Mouse (Mus musculus): Measurements from ENCODE around the gene Pth1r. TPM values are rescaled to one million over a fixed set of nuclear protein-coding genes. Genes with fewer than 3 reads are reported as not detected.
A peak's percentile ranks its signal among the peaks of the same experiment; 100 is the strongest.

Pth1r gene
- polyA plus RNA-seq, 1 experiment from 2014 or later: 16.4 TPM

DNA sequence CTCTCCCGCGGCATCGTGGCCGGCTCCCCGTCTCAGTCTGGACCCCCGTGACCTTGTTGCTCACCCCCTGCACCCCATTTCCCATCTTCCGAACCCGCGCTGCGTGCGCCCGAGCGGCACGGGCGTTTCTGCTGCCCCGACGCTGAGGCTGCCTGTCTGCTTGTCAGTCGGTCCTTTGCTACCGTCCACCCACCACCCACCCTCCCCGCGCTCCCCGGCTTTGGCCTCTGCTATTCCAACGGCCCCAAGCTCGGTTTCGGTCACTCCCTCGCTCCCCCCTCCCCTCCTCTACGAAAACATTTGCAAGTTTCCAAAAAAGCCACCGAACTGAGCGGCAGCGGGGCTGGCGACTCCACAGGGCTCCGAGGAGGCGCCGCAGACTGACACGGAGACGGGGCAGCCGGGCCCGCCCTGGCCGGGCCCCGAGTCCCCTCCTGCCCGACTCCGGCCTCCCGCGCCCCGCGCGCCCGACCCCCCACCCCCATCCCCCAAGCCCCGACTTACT lies 3.9 kb downstream of the Pth1r start:
- Histone ChIP-seq H3K27me3 (replicated peaks; ENCODE audit: control insufficient read depth, insufficient read depth, low read length) (peaks cover 11% of the 10 kb centered on the region; the same call in 1 of the 2 replicates), H3K4me1 (ENCODE audit: control insufficient read depth, insufficient read depth, low read length) (peaks cover 12% of the 10 kb centered on the region; the same call in 1 of the 2 replicates), H3K36me3 (ENCODE audit: control insufficient read depth, insufficient read depth, low read length) (no peaks in the 10 kb centered on the region), H3K9me3 (ENCODE audit: control insufficient read depth, low read length) (no peaks in the 10 kb centered on the region), H3K4me3 (ENCODE audit: low read length) (peak overlapping the region; percentile 66), H3K27ac (ENCODE audit: low read length) (peak overlapping the region; percentile 74), H3K9ac (ENCODE audit: low read depth, low read length) (peak overlapping the region; percentile 77), H3K4me2 (ENCODE audit: low read depth, low read length) (peak overlapping the region; percentile 88)
- peak; percentile 39 for ATAC-seq
- WGBS: under 1% methylated on average over 43 of the region's 49 CpGs

DNA sequence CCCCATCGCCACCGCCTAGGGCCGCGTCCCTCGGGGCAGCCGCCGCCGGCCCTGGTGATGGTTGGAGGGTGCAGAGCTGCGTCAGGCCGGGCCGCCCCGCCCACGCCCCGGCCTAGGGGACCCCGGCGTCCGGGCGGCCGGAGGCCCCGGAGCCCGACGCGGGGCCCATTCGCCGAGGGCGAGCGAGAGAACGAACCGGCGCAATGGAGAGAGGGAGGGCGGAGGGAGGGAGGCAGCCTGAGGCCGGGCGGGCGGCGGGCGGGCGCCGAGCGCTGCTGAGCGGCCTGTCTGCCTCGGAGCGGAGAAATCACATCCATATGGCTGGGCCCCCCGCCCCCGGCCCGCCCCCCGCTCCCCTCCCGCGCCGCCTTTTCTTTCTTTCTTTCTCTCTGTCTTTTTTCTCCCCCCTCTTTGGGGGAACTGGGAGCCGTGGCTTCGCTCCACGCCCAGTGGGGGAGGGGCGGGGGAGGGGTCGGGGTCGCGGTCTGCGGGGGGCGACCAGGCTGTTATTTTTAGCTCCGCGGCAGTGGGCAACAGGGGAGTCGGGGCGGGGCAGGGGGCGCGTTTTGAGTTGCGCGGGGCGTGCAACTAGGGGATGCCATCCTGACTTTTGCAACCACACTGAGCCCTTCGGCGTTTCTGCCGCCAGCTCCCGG lies 4.5 kb downstream of the Pth1r start:
- Histone ChIP-seq H3K4me2 (ENCODE audit: low read depth, low read length) (peak overlapping the region; percentile 88), H3K9me3 (ENCODE audit: control insufficient read depth, low read length) (no peaks in the 10 kb centered on the region), H3K9ac (ENCODE audit: low read depth, low read length) (peak overlapping the region; percentile 77), H3K36me3 (ENCODE audit: control insufficient read depth, insufficient read depth, low read length) (no peaks in the 10 kb centered on the region), H3K27me3 (replicated peaks; ENCODE audit: control insufficient read depth, insufficient read depth, low read length) (peaks cover 11% of the 10 kb centered on the region; the same call in 1 of the 2 replicates), H3K4me1 (ENCODE audit: control insufficient read depth, insufficient read depth, low read length) (peaks cover 12% of the 10 kb centered on the region; the same call in 1 of the 2 replicates), H3K4me3 (ENCODE audit: low read length) (peak overlapping the region; percentile 66), H3K27ac (ENCODE audit: low read length) (peak overlapping the region; percentile 74)
- under 1% methylated on average over 59 of the region's 71 CpGs for WGBS
- ATAC-seq: peak; percentile 71

DNA sequence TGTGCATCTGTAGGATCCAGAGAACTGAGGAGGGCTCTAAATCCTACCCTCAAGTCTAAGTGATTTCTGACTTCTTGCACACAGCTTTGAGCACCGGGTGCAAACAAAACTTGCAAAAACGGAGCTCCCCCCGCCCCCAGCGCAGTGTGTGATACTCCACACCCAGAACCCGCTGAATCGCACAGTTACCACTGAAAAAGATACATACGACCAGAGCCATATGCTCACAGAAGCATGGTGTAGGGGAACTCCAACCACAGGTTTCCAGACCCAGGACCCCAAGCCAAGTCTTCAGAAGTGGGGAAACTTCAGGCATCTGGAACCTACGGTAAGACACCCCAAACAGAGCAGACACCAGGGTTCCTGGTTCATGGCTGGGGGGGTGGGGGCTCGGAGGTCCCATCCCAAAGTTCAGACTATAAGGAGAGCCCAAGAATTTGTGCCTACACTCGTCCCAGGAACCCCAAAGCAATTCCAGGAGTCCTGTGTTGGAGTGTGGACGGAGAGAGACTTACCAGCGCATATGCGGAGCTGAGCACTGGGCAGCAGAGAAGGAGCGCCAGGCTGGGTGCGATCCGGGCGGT lies 5.1 kb downstream of the Pth1r start, which contains the start of gene Myl3:
Gene Myl3 (plus strand): TSS at position 151 of the 584 bp plus-strand sequence.
- H3K27me3 ChIP-seq (replicated peaks; ENCODE audit: control insufficient read depth, insufficient read depth, low read length): peaks cover 11% of the 10 kb centered on the region; the same call in 1 of the 2 replicates
- WGBS: 4% methylated on average over 14 of the region's 17 CpGs
- H3K4me3 ChIP-seq (ENCODE audit: low read length): peak within 1 kb of the TSS; percentile 66
- H3K27ac ChIP-seq (ENCODE audit: low read length): peak within 1 kb of the TSS; percentile 74
- H3K4me1 ChIP-seq (ENCODE audit: control insufficient read depth, insufficient read depth, low read length): peaks cover 10% of the 10 kb centered on the region; the same call in 1 of the 2 replicates
- no peak for ATAC-seq
- no peaks in the 10 kb centered on the region for H3K36me3 ChIP-seq (ENCODE audit: control insufficient read depth, insufficient read depth, low read length)
- peak within 1 kb of the TSS; percentile 88 for H3K4me2 ChIP-seq (ENCODE audit: low read depth, low read length)
- H3K9ac ChIP-seq (ENCODE audit: low read depth, low read length): peak within 1 kb of the TSS; percentile 77
- no peaks in the 10 kb centered on the region for H3K9me3 ChIP-seq (ENCODE audit: control insufficient read depth, low read length)

DNA sequence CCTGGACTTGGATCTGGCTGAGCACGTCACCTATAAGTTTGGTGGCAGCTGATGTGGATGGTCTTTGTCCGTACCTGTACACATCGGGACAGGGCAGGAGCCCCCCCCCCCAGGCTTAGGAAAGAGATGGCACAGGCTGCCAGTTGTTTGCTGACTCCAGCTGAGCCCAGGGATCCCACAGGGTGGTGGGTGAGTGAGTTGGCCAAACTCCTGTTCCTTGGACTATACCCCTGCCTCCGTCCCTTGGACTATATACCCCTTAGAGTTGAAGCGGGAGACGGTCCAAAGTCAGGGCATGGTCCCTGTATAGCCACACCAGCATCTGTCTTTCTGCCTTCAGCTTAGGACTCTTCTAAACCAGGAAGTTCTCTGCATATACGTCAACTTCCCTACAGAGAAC lies 7.0 kb downstream of the Pth1r start:
- Histone ChIP-seq H3K4me1 (ENCODE audit: control insufficient read depth, insufficient read depth, low read length) (peaks cover 19% of the 10 kb centered on the region), H3K4me3 (ENCODE audit: low read length) (no peak overlapping the region), H3K27me3 (replicated peaks; ENCODE audit: control insufficient read depth, insufficient read depth, low read length) (peaks cover 13% of the 10 kb centered on the region; the same call in 1 of the 2 replicates), H3K4me2 (ENCODE audit: low read depth, low read length) (no peak overlapping the region), H3K27ac (ENCODE audit: low read length) (no peak overlapping the region), H3K36me3 (ENCODE audit: control insufficient read depth, insufficient read depth, low read length) (no peaks in the 10 kb centered on the region), H3K9ac (ENCODE audit: low read depth, low read length) (no peak overlapping the region), H3K9me3 (ENCODE audit: control insufficient read depth, low read length) (no peaks in the 10 kb centered on the region)
- ATAC-seq: no peak
- 84% methylated on average over 7 of the region's 7 CpGs for WGBS

DNA sequence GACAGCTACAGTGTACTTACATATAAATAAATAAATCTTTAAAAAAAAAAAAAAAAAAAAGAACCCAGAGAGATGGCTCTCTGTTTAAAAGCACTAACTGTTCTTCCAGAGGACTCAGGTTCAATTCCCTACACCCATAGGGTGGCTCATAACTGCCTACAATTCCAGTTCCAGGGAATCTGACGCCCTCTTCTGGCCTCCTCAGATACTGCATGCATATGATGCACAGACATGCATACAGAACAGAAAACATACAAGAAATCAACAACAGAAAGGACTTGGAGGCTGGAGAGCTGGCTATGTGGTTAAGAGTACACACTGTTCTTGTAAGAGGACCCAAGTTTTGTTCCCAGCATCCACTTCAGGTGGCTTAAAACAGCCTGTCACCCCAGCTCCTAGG lies 8.9 kb downstream of the Pth1r start:
- Histone ChIP-seq H3K9ac (ENCODE audit: low read depth, low read length) (no peak overlapping the region), H3K27me3 (replicated peaks; ENCODE audit: control insufficient read depth, insufficient read depth, low read length) (peaks cover 9% of the 10 kb centered on the region; the same call in 1 of the 2 replicates), H3K36me3 (ENCODE audit: control insufficient read depth, insufficient read depth, low read length) (no peaks in the 10 kb centered on the region), H3K27ac (ENCODE audit: low read length) (no peak overlapping the region), H3K4me1 (ENCODE audit: control insufficient read depth, insufficient read depth, low read length) (peaks cover 27% of the 10 kb centered on the region), H3K9me3 (ENCODE audit: control insufficient read depth, low read length) (no peaks in the 10 kb centered on the region), H3K4me2 (ENCODE audit: low read depth, low read length) (no peak overlapping the region), H3K4me3 (ENCODE audit: low read length) (no peak overlapping the region)
- WGBS: 50% methylated on average over 1 of the region's 1 CpGs
- ATAC-seq: no peak

DNA sequence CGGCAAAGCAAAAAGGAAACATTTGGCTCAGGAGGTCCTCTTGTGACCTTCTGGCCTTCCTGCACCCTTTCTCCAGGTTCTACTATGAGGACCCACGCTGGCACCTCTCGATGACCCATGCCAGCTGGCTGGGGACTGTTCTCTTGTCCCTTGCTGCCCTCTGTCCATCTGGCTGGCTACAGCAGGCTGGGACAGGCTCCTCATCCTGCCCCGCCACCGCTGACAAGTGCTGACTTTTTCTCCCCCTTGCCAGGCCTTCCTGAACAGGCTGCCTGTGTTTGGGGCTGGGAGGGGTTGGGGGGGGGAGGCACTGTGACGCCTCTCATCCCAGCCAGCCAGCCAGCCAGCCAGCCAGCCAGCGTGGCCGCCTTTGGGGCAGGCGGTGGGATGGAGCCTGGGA lies 10.6 kb downstream of the Pth1r start:
- Histone ChIP-seq H3K9ac (ENCODE audit: low read depth, low read length) (no peak overlapping the region), H3K4me3 (ENCODE audit: low read length) (no peak overlapping the region), H3K4me1 (ENCODE audit: control insufficient read depth, insufficient read depth, low read length) (peaks cover 34% of the 10 kb centered on the region), H3K4me2 (ENCODE audit: low read depth, low read length) (no peak overlapping the region), H3K36me3 (ENCODE audit: control insufficient read depth, insufficient read depth, low read length) (no peaks in the 10 kb centered on the region), H3K27me3 (replicated peaks; ENCODE audit: control insufficient read depth, insufficient read depth, low read length) (0 out of 2 replicates have a peak, but pooled peaks cover 4% of the 10 kb centered on the region), H3K27ac (ENCODE audit: low read length) (no peak overlapping the region), H3K9me3 (ENCODE audit: control insufficient read depth, low read length) (no peaks in the 10 kb centered on the region)
- 50% methylated on average over 9 of the region's 9 CpGs for WGBS
- ATAC-seq: no peak

DNA sequence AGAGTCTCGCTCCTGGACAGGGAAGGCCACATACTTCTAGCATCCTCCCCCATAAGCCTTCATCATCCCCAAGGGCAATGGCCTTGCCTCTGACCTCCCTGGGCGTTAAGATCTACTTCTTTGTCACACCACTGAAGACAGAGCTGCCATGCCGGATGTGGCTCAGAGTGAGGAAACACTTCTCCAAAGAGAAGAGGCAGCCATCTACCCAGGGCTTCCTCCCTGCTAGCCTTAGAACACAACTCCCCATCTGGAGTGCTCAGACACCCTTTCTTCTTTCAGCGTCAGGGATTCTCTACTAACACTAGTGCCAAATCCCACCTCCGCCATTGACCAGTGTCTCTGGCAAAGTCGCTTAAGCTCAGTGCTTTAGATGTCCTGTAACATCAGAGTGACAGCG lies 12.8 kb downstream of the Pth1r start:
- Histone ChIP-seq H3K9me3 (ENCODE audit: control insufficient read depth, low read length) (no peaks in the 10 kb centered on the region), H3K27ac (ENCODE audit: low read length) (no peak overlapping the region), H3K4me3 (ENCODE audit: low read length) (no peak overlapping the region), H3K4me1 (ENCODE audit: control insufficient read depth, insufficient read depth, low read length) (peaks cover 35% of the 10 kb centered on the region), H3K36me3 (ENCODE audit: control insufficient read depth, insufficient read depth, low read length) (no peaks in the 10 kb centered on the region), H3K4me2 (ENCODE audit: low read depth, low read length) (no peak overlapping the region), H3K27me3 (replicated peaks; ENCODE audit: control insufficient read depth, insufficient read depth, low read length) (0 out of 2 replicates have a peak, but pooled peaks cover 6% of the 10 kb centered on the region), H3K9ac (ENCODE audit: low read depth, low read length) (no peak overlapping the region)
- WGBS: 80% methylated on average over 7 of the region's 7 CpGs
- no peak for ATAC-seq

DNA sequence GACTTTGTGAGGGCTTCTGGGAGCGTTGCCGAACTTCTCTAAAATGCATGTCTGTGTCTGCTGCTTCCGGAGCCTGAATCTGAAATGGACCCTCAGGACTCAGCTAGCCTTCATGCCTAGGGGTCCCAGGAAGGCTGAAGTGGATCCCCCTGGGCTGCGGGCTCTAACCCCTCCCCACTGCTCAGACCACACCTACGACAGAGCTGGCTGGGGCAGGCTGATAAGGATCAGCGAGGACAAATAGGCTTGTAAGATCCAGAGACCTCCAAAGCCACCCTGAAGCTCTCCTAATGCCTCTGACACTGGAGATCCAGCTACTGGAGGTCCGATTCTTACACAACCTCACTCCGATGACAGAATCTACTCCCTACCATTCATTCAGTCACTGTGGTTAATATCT lies 13.8 kb downstream of the Pth1r start:
- Histone ChIP-seq H3K36me3 (ENCODE audit: control insufficient read depth, insufficient read depth, low read length) (no peaks in the 10 kb centered on the region), H3K4me3 (ENCODE audit: low read length) (peak overlapping the region; percentile 49), H3K27me3 (replicated peaks; ENCODE audit: control insufficient read depth, insufficient read depth, low read length) (0 out of 2 replicates have a peak, but pooled peaks cover 6% of the 10 kb centered on the region), H3K9me3 (ENCODE audit: control insufficient read depth, low read length) (no peaks in the 10 kb centered on the region), H3K4me2 (ENCODE audit: low read depth, low read length) (peak overlapping the region; percentile 88), H3K4me1 (ENCODE audit: control insufficient read depth, insufficient read depth, low read length) (peaks cover 35% of the 10 kb centered on the region), H3K27ac (ENCODE audit: low read length) (peak overlapping the region; percentile 77), H3K9ac (ENCODE audit: low read depth, low read length) (peak overlapping the region; percentile 60)
- 9% methylated on average over 8 of the region's 8 CpGs for WGBS
- ATAC-seq: peak; percentile 24; the same call in 1 of the 2 replicates

DNA sequence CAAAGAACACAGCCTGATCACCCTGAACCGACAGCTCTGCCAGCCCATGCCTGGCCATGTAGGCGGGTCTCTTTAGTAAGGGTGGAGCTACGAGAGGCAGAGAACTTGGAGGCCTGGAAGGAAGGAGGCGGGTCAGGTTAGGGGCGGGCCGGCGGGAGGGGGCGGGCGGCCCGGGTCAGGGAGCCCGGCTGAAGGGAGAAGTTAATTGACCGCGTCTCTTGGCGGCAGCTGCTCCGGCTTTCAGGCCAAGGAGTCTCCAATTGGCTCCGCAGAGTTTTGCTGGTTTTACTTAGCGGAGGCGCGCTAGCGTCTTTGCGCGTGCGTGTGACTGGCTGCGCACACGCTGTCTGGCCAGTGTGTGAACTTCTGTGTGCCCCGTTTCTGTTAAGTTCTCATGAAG lies 14.3 kb downstream of the Pth1r start:
- H3K27ac ChIP-seq (ENCODE audit: low read length): peak overlapping the region; percentile 77
- under 1% methylated on average over 26 of the region's 26 CpGs for WGBS
- H3K4me2 ChIP-seq (ENCODE audit: low read depth, low read length): peak overlapping the region; percentile 88
- no peaks in the 10 kb centered on the region for H3K36me3 ChIP-seq (ENCODE audit: control insufficient read depth, insufficient read depth, low read length)
- peaks cover 35% of the 10 kb centered on the region for H3K4me1 ChIP-seq (ENCODE audit: control insufficient read depth, insufficient read depth, low read length)
- H3K9me3 ChIP-seq (ENCODE audit: control insufficient read depth, low read length): no peaks in the 10 kb centered on the region
- peak overlapping the region; percentile 60 for H3K9ac ChIP-seq (ENCODE audit: low read depth, low read length)
- 0 out of 2 replicates have a peak, but pooled peaks cover 6% of the 10 kb centered on the region for H3K27me3 ChIP-seq (replicated peaks; ENCODE audit: control insufficient read depth, insufficient read depth, low read length)
- peak overlapping the region; percentile 49 for H3K4me3 ChIP-seq (ENCODE audit: low read length)
- ATAC-seq: peak; percentile 96
